Mouse (Mus musculus): ENCODE results near the gene Kera.

Gene Kera

DNA sequence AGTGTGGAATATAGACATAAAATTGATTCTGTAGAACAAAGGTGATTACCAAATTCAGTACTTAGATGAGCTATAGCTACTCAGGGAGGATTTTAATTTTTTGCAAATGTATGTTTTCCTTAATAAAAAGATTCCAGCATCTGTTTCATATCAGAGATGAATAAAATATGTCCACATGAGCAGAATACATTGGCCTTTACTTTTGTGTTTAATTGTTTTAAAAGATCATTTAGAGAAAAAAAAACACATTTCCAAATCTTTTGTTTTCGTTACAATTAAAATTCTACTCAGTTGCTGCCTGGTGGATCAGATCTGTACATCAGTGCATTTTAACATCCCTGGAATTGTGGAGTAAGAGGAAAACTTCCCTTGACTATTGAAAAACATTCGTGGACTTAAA lies at the start of gene Kera:
Gene Kera (plus strand): TSS at position 301 of the 400 bp plus-strand sequence.
- DNase-seq (ENCODE audit: low read depth), result no peak

- no peak for DNase-seq (ENCODE audit: low read depth)
These were observed 41.5 kb upstream of the Kera start, which contains the start of gene Lum for GRCm38 (mm10) chr10:97564957-97565856. Gene Lum, plus strand, starts transcription at chr10:97565128.

- no peak for DNase-seq (ENCODE audit: low read depth)
These were observed 39.1 kb upstream of the Kera start for GRCm38 (mm10) chr10:97567489-97568135.

GRCm38 (mm10) chr10:97582543-97583231 lies 24.0 kb upstream of the Kera start:
- no peak for DNase-seq (ENCODE audit: low read depth)

GRCm38 (mm10) chr10:97584176-97584575 lies 22.5 kb upstream of the Kera start:
- no peak for DNase-seq (ENCODE audit: low read depth)

DNA sequence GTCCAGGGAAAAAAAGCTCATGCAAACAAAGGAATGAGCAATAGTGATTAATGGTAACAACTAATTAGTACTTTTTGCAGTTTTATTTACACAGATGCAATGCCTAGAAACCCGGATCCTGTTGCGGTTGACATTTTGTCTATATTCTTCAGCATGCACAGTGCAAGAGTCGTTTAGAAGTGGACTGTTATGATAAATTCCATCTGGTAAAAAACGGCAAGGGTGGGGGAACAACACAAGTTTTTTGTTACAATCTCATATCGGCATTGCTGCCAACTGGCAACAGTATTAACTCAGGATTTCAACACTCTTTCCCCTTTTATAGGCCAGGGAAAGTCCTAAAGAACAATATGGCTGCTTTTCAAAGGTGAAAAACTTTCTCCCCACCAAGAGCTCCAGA lies 19.5 kb upstream of the Kera start:
- no peak for DNase-seq (ENCODE audit: low read depth)

GRCm38 (mm10) chr10:97589574-97589973 lies 17.1 kb upstream of the Kera start:
- no peak for DNase-seq (ENCODE audit: low read depth)

DNA sequence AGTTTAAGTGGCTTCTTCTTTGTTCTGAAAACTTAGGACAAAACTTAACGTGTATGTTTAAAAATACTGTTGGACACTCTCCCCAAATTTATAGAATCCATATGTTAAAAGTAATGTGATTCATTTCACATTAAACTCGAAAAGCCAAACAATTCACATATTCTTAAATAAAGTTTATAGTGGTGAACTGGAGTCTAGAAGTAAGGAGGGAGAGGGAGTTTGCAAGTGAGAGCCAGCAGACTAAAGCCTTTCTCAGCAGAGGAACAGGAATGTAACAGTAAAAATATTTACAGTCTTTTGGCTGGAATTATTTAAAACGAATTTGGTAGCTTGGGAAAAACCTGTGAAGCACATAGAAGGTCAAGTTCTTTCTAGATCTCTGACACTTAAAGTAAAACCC lies 15.6 kb upstream of the Kera start:
- DNase-seq (ENCODE audit: low read depth), result no peak

DNA sequence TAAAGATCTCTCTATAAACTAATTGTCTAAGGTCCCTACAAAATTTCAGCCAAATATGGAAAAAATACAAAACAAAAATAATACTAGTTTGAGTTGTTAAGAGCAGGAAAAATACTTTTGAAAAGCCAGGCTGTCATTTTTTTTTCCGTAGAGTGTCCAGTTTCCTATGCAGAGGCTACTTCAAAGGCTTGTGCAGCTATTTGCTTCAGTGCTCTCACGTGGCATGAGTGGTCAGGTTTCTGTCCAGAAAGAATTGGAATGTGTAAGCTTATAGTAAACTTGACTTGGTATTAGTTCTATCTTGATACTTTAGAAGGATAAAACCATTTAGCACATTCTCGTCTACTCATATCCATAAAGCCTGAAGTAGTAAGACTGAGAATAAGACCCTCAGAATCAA lies 15.0 kb upstream of the Kera start:
- DNase-seq (ENCODE audit: low read depth), result no peak

DNA sequence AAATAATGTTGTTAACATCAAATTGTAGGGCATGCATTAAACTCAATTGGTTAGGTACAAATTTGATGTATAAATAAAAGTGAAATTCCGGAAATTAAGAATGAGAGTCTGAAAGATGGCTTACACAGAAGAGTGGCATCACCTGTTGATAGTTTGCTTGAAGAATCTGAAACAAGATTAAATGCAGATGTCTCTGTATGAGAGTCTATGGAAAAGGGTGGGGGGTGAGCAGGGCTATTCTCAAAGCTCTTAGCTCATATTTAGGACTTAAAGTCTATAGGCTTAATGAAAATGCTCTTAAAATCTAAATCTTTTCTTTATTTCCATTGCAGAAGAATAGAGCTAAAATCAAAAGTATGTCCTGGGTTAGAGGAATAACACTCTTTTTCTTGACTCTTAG lies 11.0 kb upstream of the Kera start:
- DNase-seq (ENCODE audit: low read depth), result no peak

DNA sequence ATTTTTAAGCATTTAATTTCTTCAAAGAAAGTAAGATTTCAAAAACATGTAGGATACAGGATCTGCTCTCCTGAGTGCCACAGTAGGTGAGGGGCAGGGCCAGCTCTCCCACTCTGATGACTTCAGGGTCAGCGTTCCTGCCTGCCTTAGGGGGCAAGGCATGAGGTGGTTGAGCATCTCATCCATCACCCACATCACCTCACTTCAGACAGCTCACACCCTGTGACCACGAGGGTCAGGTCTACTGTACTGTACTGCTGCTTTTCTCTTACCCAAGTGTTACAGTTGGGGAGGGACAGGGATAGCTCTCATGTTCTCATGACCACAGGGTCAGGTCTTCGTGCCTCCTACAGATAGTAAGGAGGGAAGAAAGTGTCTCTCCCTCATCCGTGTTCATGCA lies 4.9 kb upstream of the Kera start:
- DNase-seq (ENCODE audit: low read depth), result no peak

DNA sequence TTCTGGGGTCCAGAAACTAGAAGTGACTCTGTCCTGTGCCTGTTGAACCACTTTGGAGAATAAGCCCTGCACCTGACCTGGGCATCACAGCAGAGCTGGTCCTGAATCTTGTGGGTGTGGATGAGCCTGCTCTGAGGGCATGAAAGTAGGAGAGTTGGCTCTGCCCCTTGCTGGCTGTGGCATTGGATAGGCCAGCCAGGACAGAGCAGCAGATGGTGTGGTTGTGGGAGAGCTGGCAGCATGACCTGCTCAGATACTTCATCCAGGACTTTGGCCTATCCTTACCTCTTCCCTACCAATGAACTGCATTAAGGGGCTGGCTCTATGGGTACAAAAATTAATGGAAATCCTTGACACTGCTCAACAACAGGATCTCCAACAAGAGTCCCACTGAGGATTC lies 3.4 kb upstream of the Kera start:
- no peak for DNase-seq (ENCODE audit: low read depth)

DNA sequence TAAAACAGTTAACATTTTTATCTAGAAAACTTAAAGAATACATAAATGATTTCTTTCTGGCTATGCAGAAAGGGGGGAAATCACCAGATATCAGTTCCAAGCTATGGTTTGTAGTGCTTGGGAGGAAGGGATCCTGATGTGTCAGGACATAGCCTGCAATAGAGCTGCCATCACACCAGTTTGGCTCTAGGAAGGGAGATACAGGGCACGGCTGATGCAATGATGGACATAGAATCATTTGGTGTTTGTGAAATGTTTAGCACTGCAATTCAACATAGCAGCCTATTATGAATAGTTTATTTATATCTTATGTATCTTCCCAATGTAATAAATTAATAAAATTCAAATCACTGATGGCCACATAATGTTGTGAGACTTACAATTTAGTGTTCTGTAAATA lies 15.6 kb downstream of the Kera start:
- DNase-seq (ENCODE audit: low read depth), result no peak

- DNase-seq (ENCODE audit: low read depth), result no peak
These were observed 17.7 kb downstream of the Kera start for GRCm38 (mm10) chr10:97624381-97624780.

- no peak for DNase-seq (ENCODE audit: low read depth)
These were observed 18.4 kb downstream of the Kera start for GRCm38 (mm10) chr10:97625116-97625515.

DNA sequence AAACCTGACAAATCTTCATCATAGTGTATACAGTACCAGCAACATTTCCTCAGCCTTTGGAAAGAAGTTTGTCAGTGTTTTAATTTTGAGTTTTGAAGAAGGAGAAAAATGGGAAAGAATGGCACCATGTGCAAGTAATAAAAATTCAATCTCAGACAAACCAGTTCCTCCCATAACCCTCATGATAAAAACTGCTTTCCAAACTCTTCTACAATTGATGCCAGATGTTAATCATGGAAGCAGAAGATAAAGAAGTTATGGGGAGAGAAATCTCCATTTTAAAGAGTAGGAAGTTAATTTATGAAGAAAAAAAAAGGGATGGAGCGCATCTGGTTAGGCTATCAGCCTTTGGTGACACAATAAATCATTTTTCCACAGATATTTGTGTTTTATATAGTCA lies 19.9 kb downstream of the Kera start:
- DNase-seq (ENCODE audit: low read depth), result no peak

DNA sequence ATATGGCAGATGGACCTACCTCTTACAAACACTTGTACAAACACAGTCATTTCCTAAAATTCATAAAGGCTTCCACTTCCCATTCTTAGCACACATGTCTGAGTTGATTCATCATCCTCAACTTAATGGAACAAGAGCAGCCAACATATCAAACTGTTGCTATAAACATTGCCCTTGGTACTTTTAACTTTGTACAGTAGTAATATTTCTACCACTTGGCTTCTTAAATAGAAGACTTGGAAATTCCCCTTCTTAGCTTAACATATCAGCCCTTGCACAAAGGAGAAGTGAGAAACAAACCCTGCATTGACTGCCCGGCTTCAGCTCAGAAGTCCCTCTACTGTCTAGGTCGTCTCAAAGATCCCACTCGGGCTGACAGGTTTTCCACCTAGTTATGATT lies 24.4 kb downstream of the Kera start:
- no peak for DNase-seq (ENCODE audit: low read depth)

GRCm38 (mm10) chr10:97641926-97642325 lies 35.2 kb downstream of the Kera start:
- DNase-seq (ENCODE audit: low read depth), result no peak

DNA sequence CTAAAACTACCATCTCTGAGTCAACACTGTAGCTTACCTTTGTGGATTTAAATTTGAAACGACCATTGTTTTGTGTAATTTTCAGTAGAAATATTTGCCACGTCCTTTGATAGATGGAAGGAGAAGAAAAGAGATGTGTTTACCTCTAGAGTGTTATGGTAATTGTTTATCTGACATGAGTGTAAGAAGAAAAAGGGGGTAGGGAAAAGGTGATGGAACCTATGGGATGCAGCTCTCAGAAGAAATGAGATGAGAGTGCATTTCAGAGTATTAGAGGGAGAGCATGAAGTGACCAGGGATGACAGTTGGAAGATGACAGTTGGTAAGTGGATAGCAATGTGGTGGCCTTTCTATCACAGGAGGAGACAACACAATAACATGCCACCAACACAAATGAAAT lies 37.1 kb downstream of the Kera start, which contains the start of gene Epyc:
Gene Epyc (plus strand): TSS at position 301 of the 400 bp plus-strand sequence.
- no peak for DNase-seq (ENCODE audit: low read depth)

GRCm38 (mm10) chr10:97650334-97650733 lies 43.7 kb downstream of the Kera start:
- no peak for DNase-seq (ENCODE audit: low read depth)

DNA sequence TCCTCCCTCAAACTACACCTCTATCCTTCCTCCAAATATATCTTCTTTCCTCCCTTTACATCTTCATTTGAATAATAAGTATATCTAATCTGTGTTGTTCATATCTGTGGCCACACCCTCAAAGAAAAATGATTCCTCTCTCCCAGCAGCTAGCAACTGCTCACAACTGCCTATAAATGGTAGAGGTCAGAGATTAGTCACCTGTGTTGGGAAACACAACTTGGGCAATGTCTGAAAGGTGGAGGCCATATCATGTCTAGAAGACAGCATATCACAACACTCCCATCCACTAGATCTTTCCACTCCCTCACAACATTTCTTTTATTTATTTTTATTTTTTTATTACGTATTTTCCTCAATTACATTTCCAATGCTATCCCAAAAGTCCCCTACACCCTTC lies 52.8 kb downstream of the Kera start:
- DNase-seq (ENCODE audit: low read depth), result no peak
